Mouse (Mus musculus) ovary, adult 10 weeks (tissue): ENCODE data around the gene Enpp6. TPM values are rescaled to one million over a fixed set of nuclear protein-coding genes. Genes with fewer than 3 reads are reported as not detected.

Source experiments
- polyA plus RNA-seq: library from polyadenylated mRNA; stranded (reverse); fragments of 350-450 nt; fragmentation: Illumina TruSeq; extraction: RNeasy Lipid Tissue Mini Kit (QIAGEN cat#74804); gene quantifications from one replicate; pipeline ENCODE4 v1.2.3, GENCODE M21; 2014

Enpp6 gene
- polyA plus RNA-seq, result 14.7 TPM

DNA sequence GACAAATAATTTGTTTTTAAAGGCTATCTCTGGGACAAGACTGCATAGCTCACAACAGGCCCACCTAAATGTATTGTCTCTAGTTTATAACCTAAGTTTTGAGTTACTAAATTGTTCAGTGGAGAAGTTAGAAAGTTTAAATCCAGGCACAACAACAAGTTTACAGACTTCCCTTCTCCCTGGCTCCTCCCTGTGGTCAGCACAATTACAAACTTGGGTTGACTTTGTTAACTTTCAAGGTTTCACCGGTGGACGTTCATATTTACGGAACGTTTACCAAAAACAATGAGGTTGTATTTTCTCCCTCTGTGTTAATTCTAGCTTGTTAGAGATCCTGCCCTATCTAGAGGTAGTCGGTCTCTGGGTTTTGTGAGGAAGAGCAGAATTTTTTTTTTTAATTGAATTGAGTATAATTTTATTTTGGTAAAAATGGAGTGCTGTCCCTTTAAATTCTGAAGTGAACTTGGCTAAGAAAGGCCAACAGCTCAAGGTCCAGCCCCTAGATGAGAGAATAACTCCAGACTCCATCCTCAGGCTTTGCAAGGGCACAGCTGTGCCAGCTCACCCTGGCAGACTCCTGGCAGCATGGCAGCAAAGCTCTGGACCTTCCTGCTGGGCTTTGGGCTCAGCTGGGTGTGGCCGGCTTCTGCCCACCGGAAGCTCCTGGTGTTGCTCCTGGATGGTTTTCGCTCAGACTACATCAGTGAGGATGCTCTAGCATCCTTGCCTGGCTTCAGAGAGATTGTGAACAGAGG is at the start of gene Enpp6:
Enpp6 (plus strand) TSS at position 502 of the 755 bp plus-strand sequence.

Other genes with a start within 250 kb of the Enpp6 start
- gene Irf2, start 247.2 kb upstream of the Enpp6 start, polyA plus RNA-seq, result 185 TPM